Mouse (Mus musculus): Measurements from ENCODE around the gene Uqcc3. TPM values are rescaled to one million over a fixed set of nuclear protein-coding genes. Genes with fewer than 3 reads are reported as not detected.

Uqcc3 gene
- 10 to 100 TPM; 30.6 to 36.9 TPM for total RNA-seq (2021)
- long read RNA-seq, experiment 1, transcript Uqcc3-201 (2 exons, 821 nt): major isoform, 32 of 33 reads
- long read RNA-seq, experiment 1, partial matches to known transcripts: 0 of 33 reads
- long read RNA-seq, experiment 1, other reads (novel, unspliced or antisense): 1 of 33 reads
- long read RNA-seq, experiment 2, transcript Uqcc3-201 (2 exons, 821 nt): major isoform, 30 of 30 reads
- long read RNA-seq, experiment 2, partial matches to known transcripts: 0 of 30 reads
- long read RNA-seq, experiment 2, other reads (novel, unspliced or antisense): 0 of 30 reads

DNA sequence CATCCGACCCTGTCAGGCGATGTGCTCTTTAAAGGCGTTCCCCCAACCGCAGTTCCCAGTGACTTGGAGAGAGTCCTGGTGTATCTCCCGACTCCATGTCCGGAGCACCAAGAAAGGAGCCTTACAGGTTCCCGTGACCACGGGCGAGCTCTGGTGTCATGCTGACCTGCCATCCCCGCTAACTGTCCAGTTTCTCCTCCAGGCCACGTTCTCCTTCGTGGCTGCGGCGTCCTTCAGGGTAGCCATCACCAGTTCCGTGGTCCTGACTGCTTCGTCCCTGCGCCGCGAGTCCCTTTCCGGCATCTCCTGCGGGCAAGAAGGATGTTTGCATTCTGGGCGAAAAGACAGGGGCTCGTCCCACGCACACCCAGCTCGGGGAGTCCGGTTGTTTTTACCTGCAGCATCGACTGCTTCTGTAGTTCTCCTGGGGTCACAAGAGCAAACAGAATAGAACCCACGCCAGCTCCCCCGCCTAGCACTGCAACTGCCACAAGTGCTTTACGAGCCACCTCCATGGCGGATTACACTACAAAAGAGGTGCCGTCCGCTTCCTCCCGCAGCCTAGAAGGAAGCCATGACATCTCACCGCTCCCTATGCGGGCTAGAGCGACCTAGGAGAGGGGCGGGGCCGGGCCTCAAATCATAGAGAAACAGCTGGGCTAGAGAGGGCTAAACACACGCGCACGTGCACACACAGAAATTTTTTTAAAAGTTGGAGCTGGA is at the start of gene Uqcc3:
Gene Uqcc3, minus strand, starts transcription at position 613 of the 723 bp plus-strand sequence.
- intact Hi-C loops (cut with DNase I): no loop called here
- DNase-seq (ENCODE audit: low spot score in 2 of 2): peak; percentile 87 to 91

DNA sequence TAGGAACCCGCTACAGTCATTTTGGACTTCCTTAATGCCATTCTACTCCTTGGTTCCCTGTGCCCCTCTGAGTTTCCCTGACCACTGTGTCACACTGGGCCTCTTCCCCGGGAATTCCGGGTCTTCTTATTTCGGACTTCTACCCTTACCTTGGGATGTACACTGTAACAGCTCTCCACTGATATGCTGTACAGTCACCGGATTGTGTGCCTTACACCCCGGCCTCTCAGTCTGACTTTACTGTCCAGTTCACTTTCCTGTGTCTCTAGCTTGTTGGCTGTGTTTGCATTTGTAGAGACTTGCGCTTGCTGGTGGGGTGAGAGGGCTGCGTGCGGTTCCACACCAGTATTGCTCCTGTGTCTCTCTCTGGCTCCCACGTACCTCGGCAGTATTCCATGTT is 49.4 kb upstream of the Uqcc3 start:
- intact Hi-C loops (cut with DNase I): no loop called here

DNA sequence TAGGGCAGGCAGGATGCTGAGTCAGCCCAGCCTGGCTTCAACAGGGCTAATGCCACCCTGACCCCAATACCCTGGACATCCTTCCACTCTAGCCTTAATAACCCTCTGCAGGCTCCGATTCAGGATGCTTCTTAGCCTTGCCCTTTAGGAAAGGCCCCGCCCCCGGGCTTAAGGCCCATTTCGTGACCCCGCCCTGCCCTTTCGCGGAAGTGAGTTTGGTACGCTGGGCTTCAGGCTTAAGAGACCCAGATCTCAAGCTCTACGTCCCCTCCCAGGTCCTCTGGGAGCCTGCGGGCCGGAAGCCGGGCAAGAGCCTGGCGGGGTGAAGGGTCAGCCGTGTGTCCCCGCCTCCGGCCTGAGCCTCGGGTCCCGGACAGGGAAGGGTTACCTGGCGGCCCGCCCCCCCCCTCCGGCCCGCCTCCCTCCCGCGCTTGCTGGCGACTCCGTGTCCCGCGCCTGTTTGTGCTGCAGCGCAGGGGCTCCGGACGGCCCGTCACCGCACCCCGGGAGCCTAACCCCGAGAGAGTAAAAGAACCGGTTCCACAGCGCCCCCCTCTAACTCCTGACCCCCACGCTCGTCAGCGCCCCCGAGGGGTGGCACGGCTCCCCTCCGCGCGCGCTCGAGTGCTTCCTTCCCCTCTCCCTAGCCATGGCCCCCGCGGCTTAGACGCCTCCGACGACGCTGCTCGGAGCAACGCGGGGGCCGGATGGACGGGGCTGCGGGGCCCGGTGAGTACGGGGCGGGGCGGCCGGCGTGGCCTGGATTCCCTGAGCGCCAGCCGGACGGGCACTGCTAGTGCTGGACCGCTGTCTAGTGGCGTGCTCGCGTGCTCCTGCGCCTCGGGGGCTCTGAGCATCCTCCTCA is 48.7 kb upstream of the Uqcc3 start, which contains the start of the genes Rom1 and Eml3:
Gene Rom1, minus strand, starts transcription at position 133 of the 865 bp plus-strand sequence.
Gene Eml3, plus strand, starts transcription at position 329 of the 865 bp plus-strand sequence.
- peak in 1 of 2 experiments; percentile 58 for DNase-seq (ENCODE audit: low spot score in 2 of 2)
- intact Hi-C loops (cut with DNase I): no loop called here

More for the DNA sequence above, 49.4 kb upstream of the Uqcc3 start:
- no peak for DNase-seq (ENCODE audit: low spot score in 2 of 2)

DNA sequence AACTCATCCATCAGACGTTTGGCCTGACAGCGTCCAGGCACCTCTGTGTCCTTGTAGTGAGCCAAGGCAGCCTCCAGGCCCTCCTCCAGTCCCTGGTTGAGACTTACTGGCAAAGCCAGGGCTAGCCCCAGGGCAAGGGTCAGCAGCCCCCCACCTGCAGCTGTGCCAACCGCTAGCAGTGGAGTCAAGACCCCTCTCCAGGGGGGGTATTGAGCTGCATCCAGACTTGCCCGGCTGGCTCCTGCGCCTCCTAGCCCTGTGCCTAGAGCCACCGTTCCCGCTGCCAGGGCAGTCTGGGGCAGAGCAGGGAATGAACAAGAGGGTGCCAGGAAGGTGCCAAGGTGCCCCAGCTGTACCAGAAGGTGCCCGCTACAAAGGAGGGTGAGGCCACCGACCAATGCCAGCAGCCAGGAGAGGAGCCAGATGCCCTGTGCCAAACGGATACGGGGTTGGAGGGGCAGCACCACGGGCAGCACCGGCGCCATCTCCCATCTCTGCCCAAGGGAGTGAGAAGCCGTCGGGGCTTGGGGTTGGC is 48.0 kb upstream of the Uqcc3 start:
- DNase-seq (ENCODE audit: low spot score in 2 of 2): no peak
- intact Hi-C loops (cut with DNase I): no loop called here

DNA sequence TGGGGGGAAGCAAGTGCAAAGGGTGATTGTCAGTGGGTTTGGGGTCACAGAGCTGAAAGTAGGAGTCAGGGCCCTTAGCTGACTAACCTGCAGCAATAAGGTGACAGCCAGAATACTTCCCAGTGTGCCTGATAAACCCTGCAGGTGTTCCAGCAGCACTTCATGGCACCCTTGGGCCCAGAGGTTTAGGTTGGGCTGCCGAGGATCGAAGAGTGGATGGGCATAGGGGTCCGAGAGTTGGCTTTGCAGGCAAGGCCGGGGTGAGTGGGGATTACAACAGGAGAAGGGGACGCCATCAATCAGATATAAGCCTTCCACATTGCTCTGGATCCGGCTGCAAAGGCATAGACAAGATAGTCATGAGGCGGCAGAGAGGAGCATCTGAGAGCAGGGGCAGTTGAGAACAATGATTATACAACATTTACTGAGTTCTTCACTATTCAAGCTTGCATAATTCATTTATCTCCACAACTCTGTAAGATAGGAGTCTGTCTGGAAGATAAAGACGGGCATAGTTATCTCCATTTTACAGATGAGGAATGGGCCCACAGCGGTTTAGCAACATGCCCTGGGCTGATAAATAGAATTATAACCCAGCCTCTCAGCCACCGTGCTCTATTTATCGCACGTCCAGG is 47.3 kb upstream of the Uqcc3 start:
- intact Hi-C loops (cut with DNase I): no loop called here
- no peak for DNase-seq (ENCODE audit: low spot score in 2 of 2)

DNA sequence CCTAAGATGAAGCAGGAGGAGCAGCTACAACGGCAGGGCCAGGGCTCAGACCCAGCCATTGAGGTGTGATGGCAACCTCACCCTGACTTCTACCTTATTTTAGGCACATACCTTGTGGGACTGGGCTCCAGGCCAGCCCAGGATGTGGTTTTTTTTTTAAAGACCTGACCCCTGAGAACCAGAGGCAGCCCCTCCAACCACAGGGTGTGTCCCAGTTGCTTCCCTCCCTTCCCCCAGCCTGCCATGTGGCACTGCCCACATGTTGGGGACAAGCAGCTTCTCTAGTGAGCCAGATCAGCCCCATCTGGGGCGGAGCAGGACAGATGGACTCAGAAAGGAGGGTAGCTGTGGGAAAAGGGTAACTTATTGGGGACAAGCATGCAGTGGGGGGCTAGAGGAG is 46.0 kb upstream of the Uqcc3 start:
- no peak for DNase-seq (ENCODE audit: low spot score in 2 of 2)
- intact Hi-C loops (cut with DNase I): no loop called here

DNA sequence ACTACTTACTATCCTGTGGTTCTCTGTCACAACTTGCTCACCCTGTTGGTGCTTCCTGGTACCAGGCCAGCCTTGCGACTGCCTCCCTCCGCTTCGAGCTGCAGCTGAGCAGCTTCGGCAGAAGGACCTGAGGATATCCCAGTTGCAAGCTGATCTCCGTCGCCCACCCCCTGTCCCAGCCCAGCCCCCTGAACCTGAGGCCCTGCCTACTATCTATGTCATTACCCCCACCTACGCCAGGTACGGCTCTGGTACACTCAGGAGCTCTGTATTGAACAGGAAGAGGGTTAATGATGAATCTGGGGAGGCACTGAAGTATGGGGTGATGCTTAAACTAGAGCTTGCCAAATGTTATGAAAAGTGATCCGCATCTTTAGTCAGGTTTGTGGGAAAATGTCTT is 41.0 kb upstream of the Uqcc3 start:
- DNase-seq (ENCODE audit: low spot score in 2 of 2): no peak
- intact Hi-C loops (cut with DNase I): no loop called here

DNA sequence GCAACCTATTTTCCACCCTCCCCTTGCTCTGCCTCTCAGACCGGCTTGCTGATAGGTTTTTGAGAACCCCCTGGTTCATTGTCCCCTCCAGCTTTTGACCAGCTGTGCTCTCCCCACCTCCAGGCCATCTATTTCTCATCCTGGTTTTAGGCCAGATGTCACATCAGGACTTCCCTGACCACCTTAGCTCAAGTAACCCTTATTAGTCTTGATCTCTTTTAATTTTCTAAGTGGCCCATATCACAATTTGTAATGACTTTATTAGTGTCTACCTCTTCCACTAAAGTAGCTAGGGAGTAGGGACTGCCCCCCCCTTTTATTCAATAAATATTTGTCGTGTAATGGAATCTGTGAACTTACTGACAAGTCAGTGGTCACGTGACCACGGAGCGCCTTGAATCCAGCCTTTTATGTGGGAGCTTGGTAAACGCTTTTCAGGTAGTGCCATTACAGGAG is 40.1 kb upstream of the Uqcc3 start:
- intact Hi-C loops (cut with DNase I): no loop called here
- DNase-seq (ENCODE audit: low spot score in 2 of 2): no peak

DNA sequence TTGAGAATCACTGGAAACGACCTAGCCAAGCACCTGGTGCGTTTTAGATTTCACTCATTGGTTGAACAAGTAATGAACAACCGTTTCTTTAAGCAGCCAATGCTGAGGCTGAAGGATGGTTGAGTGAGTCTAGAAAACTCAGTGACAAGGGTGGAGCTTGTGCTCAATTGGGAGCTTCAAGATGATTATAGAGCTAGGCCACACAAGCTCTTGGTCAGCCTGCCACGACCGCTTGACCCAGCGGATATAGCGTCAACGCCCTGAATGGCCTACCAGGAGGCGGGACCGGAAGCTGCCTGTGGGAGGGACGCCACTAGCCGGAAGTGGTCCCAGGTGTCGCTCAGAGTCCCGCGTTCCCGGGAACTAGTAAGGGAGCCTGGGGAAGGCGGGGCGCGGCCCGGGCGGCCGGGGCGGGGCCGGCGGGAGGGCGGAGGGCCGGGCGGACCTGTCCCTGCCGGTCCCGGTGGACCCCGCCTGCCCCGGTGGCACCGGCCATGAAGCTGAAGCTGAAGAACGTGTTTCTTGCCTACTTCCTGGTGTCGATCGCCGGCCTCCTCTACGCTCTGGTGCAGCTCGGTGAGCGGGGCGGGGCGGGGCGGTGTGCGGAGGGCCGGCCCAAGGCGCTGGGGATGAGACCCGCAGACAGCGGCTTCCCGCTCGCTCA is 39.5 kb upstream of the Uqcc3 start, which contains the start of gene B3gat3:
Gene B3gat3, plus strand, starts transcription at position 302 of the 664 bp plus-strand sequence.
- intact Hi-C loops (cut with DNase I): no loop called here
- DNase-seq (ENCODE audit: low spot score in 2 of 2): peak; percentile 91 to 93

DNA sequence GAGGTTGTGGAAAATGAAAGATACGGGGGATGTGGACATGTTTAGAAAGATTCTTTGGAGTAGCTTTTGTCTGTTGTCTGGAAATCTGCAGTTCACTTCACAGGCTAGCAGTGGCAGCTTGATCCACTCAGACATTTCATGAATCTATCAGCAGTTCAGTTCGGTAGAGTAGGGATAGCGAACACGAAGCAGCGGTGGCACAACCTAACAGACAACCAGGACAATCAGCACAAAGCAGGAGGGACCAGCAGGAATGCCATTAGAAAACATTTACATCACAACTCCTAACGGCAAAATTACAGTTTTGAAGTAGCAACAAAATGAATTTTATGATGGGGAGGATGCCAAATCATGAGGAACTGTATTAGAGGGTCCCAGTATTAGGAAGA is 39.0 kb upstream of the Uqcc3 start:
- intact Hi-C loops (cut with DNase I): no loop called here
- no peak for DNase-seq (ENCODE audit: low spot score in 2 of 2)

DNA sequence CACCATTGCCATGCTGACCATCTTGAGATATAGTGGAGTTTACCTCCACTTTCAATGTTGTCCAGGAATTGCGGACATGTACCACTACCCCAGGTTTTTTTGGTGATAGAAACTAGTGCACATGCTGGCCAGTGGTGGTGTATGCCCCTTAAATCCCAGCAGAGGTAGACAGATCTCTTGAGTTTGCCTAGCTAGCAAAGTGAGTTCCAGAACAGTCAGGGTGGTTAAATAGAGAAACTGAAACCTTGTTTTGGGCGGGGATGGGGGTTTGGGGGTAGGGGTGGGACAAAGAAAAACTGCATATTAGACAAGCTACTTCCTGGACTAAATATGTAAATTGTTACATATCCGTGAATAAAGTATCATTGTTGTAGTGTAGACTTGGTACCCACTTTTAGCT is 38.3 kb upstream of the Uqcc3 start:
- intact Hi-C loops (cut with DNase I): no loop called here
- DNase-seq (ENCODE audit: low spot score in 2 of 2): no peak

DNA sequence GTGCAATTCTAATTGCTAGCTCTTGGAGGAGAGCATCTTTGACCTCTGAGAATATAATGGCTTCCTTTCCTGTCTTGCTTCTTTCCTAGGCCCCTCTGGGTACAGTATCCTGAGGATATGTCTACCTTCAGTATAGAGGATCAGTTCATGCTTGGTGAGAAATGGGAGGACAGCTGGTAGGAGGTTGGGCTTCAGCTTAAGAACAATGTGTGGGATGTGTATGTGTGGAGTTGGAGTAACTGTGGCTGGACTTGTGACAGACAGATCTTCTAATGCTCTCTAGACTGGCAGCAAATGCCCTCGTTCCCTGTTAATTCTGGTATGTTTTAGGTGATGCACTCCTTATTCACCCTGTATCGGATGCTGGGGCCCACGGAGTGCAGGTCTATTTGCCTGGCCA is 33.5 kb upstream of the Uqcc3 start:
- peak in 1 of 2 experiments; percentile 56 for DNase-seq (ENCODE audit: low spot score in 2 of 2)

DNA sequence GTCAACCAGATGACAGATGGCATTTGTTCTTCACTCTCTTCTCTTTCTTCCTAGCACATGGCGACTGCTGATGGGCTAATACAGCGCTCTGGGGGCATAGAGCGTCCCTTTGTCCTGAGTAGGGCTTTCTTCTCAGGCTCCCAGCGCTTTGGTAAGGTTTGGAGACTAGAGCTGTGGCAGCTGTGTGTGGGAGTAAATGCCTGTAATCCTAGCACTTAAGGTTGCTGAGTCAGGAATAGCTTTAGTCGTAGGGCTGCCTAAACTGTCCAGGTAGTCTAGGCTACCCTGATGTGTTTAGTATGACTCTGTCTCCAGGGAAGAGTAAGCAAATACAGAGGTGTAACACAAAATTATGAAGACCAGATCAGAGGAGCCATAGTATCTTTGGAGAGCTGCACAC is 31.1 kb upstream of the Uqcc3 start:
- peak in 1 of 2 experiments; percentile 51 for DNase-seq (ENCODE audit: low spot score in 2 of 2)
- intact Hi-C loops (cut with DNase I): no loop called here

More for the DNA sequence above, 33.5 kb upstream of the Uqcc3 start:
- intact Hi-C loops (cut with DNase I): no loop called here

DNA sequence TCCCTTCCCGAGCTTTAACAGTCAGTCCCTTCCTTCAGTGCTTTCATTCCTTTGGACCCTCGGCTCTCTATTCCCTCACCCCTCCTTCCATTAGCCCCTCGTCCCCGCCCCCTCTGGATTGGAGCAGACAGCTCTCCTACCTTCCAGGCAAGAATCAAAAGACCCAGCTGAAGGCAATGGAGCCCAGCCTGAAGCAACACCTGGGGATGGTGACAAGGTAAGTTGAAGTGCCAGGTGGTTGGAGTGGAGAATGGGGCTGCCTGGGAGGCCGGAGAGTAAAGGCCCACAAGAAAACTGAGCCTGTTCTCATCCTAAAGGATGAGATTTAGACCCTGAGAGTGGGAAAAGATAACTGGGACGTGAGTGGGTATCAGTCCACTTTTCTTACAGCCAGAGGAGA is 27.8 kb upstream of the Uqcc3 start:
- intact Hi-C loops (cut with DNase I): no loop called here

DNA sequence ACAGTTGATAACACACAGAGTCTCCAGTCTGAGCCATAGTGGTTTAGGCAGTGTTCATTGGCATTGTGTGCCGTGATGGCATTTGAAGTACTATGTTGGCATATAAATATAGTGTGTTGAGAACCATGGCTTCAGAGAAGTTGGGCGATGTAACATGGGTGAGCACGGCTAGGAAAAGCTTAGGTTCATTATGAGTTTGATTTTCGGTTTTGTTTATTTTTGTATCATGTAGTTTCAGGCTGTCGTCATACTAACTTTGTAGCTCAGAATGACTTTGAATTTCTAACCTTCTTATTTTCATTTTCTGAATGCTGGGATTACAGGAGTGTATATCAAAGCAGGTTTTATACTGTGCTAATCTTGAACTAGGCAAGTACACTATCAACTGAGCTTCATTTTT is 22.7 kb upstream of the Uqcc3 start:
- intact Hi-C loops (cut with DNase I): no loop called here
- DNase-seq (ENCODE audit: low spot score in 2 of 2): no peak

More for the DNA sequence above, 27.8 kb upstream of the Uqcc3 start:
- DNase-seq (ENCODE audit: low spot score in 2 of 2): no peak

DNA sequence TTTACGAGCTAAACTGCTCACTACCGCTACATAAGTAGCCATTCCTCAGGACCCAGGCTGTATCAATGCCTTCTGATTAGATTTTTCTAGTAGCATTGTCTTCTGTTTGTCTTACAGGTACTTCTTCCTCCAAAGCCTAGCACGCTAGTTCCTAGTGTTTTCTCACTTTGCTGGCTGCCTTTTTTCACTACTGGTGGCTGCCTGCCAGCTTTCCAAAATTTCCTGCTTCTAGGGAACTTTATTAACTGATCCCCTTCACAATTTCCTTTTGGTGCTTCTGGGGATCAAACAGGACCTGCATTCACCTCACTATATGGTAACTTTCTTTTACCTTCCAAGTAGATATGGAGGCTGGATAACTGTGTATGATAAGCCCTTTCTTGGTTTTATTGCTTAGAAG is 18.4 kb upstream of the Uqcc3 start:
- no peak for DNase-seq (ENCODE audit: low spot score in 2 of 2)
- intact Hi-C loops (cut with DNase I): no loop called here

DNA sequence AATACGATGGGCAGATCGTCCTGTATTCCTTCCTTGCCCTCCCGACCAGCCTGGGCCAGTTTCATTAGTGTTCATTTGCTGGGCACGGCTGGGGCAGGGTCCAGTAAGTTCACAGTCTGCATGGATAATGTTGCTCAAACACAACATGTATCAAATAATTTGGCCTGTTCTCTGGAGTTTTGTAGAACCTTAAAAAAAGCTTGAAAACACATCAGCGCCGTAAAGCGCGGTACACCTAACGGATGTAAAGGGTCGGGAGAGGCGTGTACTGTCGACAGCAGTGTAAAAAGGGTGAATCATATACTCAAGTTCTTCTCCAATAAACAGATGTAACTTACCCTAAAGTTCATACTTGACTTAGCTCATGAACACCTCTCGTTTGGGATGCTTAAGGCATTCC is 17.9 kb upstream of the Uqcc3 start:
- DNase-seq (ENCODE audit: low spot score in 2 of 2): no peak
- intact Hi-C loops (cut with DNase I): no loop called here

DNA sequence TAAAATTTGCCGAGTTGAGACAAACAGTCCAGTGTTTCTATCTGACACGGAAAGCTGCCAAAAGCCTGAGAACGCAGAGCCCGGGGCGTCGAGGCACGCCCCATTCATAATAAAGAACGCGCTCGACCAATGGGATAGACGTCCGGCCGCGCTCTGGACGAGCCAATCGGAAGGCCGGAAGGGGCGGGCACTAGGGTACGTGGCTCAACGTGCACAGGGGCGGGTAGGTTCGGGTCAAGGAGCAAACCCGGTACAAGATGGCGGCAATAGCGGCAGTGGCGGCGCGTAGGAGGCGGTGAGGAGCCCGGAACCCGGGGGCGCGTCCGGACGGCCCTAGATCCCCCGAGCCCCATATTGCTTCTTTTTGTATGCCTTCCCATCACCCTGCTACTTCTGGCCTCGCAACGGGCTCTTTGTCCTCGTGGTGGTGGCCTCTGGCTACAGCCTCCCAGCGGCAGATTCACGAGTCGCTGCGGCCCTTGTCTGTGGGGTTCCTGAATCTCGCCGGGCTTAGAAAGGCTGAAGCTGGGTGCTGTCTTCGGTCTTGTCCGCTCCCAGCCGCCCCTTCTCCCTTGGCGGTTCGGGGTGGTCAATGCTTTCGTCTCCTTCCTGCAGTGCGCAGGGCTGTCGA is 17.3 kb upstream of the Uqcc3 start, which contains the start of gene Ganab:
Gene Ganab, plus strand, starts transcription at position 207 of the 631 bp plus-strand sequence.
- DNase-seq (ENCODE audit: low spot score in 2 of 2): peak; percentile 96 to 97
- intact Hi-C loops (cut with DNase I): no loop called here

Measured in left cerebral cortex, postnatal 14 days (tissue).